Mouse (Mus musculus) hindbrain, embryonic 15.5 days (tissue): ENCODE measurements around the gene Tcf20. TPM values are rescaled to one million over a fixed set of nuclear protein-coding genes. Genes with fewer than 3 reads are reported as not detected.

Experiments used
- ATAC-seq: fragments of 200-750 bp; cut with Nextera tagmentation; 2 replicates; pipeline ENCODE4 v1.8.0; 2017; ENCODE audit warnings: low read depth, moderate number of reproducible peaks, moderate TSS enrichment; ENCODE audit not compliant: low FRiP score
- H3K27ac ChIP-seq: fragments of 300-500 bp; sonication (generic); replicated peaks from 2 replicates; pipeline ENCODE4 v1.5.1; 2015; ENCODE audit warnings: mild to moderate bottlenecking, inconsistent platforms
- H3K27me3 ChIP-seq: fragments of 300-500 bp; sonication (generic); 2 replicates; pipeline ENCODE4 v1.6.1; 2015; ENCODE audit warnings: control low read depth, inconsistent platforms
- H3K36me3 ChIP-seq: fragments of 300-500 bp; sonication (generic); 2 replicates; pipeline ENCODE4 v1.6.1; 2015; ENCODE audit warnings: control low read depth, inconsistent platforms
- H3K4me1 ChIP-seq: fragments of 300-500 bp; sonication (generic); replicated peaks from 2 replicates; pipeline ENCODE4 v1.6.1; 2015; ENCODE audit warnings: control low read depth, inconsistent platforms
- H3K4me2 ChIP-seq: fragments of 300-500 bp; sonication (generic); 2 replicates; pipeline ENCODE4 v1.6.1; 2015; ENCODE audit warnings: moderate library complexity, mild to moderate bottlenecking, inconsistent platforms
- H3K4me3 ChIP-seq: fragments of 300-500 bp; sonication (generic); 2 replicates; pipeline ENCODE4 v1.5.1; 2015; ENCODE audit warnings: mild to moderate bottlenecking, inconsistent platforms
- H3K9ac ChIP-seq: fragments of 300-500 bp; sonication (generic); 2 replicates; pipeline ENCODE4 v1.6.1; 2015; ENCODE audit warnings: inconsistent platforms
- H3K9me3 ChIP-seq: fragments of 300-500 bp; sonication (generic); 2 replicates; pipeline ENCODE4 v1.6.1; 2016; ENCODE audit warnings: control low read depth, inconsistent platforms
- WGBS: fragments of 180-500 bp; shearing (Covaris S2); methylation state at CpG from one replicate; pipeline ENCODE4 v1.1.7; 2015; 5-methylcytosine and 5-hydroxymethylcytosine counted together
- polyA plus RNA-seq: library from polyadenylated mRNA; unstranded; fragments of >200 nt; fragmentation: Nextera tagmentation; extraction: Ambion mirVana; gene quantifications from 2 replicates; pipeline ENCODE4 v1.2.1, GENCODE M21; 2015

Tcf20 gene
- polyA plus RNA-seq, 1 experiment from 2014 or later = 10.4 TPM

GRCm38 (mm10) chr15:82955286-82955685 is 32.4 kb downstream of the Tcf20 start:
- 84% methylated on average over 8 of the region's 8 CpGs for WGBS
- H3K27me3 ChIP-seq = peaks cover 16% of the 10 kb centered on the region; the same call in 1 of the 2 replicates

GRCm38 (mm10) chr15:82954034-82954433 is 33.6 kb downstream of the Tcf20 start:
- H3K4me1 ChIP-seq = peaks cover 81% of the 10 kb centered on the region
- H3K4me3 ChIP-seq = no peak overlapping the region
- H3K27me3 ChIP-seq = peaks cover 16% of the 10 kb centered on the region; the same call in 1 of the 2 replicates
- no peak for ATAC-seq
- 59% methylated on average over 5 of the region's 5 CpGs for WGBS
- no peaks in the 10 kb centered on the region for H3K9me3 ChIP-seq
- H3K36me3 ChIP-seq = no peaks in the 10 kb centered on the region
- H3K27ac ChIP-seq = no peak overlapping the region
- H3K4me2 ChIP-seq = no peak overlapping the region
- no peak overlapping the region for H3K9ac ChIP-seq

More at GRCm38 (mm10) chr15:82955286-82955685, 32.4 kb downstream of the Tcf20 start:
- Histone ChIP-seq H3K9ac (no peak overlapping the region), H3K9me3 (no peaks in the 10 kb centered on the region), H3K27ac (no peak overlapping the region), H3K36me3 (no peaks in the 10 kb centered on the region), H3K4me1 (peaks cover 91% of the 10 kb centered on the region), H3K4me3 (no peak overlapping the region), H3K4me2 (no peak overlapping the region)
- ATAC-seq = no peak

DNA sequence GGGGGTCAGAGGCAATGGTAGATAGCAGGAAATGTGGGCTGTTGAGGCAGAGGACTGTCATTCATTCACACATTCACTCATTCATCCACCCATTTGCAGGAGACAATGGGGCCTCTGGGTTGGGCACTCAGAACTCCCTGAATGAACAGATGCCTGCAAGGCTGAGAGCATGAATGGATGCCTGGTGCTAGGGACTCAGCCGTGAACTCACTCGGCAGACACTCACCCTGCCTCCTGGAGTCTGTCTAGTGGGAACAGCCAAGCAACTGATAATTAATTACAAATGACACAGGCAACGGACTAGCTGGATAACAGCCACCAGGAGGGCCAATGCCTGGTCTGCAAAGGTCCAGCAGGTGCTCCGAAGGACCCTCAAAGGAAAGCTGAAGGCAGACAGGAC is 34.6 kb downstream of the Tcf20 start:
- ATAC-seq = no peak
- 12% methylated on average over 4 of the region's 4 CpGs for WGBS
- no peaks in the 10 kb centered on the region for H3K9me3 ChIP-seq
- H3K9ac ChIP-seq = no peak overlapping the region
- H3K27me3 ChIP-seq = peaks cover 20% of the 10 kb centered on the region; the same call in 1 of the 2 replicates
- H3K36me3 ChIP-seq = no peaks in the 10 kb centered on the region
- H3K4me2 ChIP-seq = no peak overlapping the region
- no peak overlapping the region for H3K4me3 ChIP-seq
- peaks cover 77% of the 10 kb centered on the region for H3K4me1 ChIP-seq
- no peak overlapping the region for H3K27ac ChIP-seq

GRCm38 (mm10) chr15:82952292-82952705 is 35.4 kb downstream of the Tcf20 start:
- WGBS = 6% methylated on average over 20 of the region's 20 CpGs
- no peaks in the 10 kb centered on the region for H3K36me3 ChIP-seq
- peak overlapping the region; percentile 33; the same call in 1 of the 2 replicates for H3K4me2 ChIP-seq
- H3K27me3 ChIP-seq = peaks cover 20% of the 10 kb centered on the region; the same call in 1 of the 2 replicates
- no peaks in the 10 kb centered on the region for H3K9me3 ChIP-seq
- peak; percentile 46 for ATAC-seq
- no peak overlapping the region for H3K4me3 ChIP-seq
- peaks cover 73% of the 10 kb centered on the region for H3K4me1 ChIP-seq
- peak overlapping the region; percentile 26; the same call in 1 of the 2 replicates for H3K27ac ChIP-seq
- H3K9ac ChIP-seq = no peak overlapping the region

DNA sequence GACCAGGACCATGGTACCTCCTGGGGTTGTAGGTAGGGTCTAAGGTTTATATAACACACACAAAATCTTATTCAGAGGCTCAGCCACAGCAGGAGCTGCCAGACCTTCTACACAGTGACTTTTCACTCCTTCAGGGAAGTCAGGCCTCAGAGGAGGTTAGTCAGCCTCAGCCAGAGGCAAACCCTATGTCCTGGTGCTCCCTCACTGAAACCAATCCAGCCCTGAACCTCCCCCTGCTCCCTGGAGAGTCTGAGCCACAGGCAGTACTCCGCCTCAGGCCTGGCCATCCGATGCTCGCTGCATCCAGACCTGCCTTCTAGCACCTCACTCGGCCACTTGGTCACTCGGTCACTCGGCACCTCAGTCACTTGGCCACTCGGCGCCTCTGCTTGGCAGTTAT is 37.4 kb downstream of the Tcf20 start:
- no peak for ATAC-seq
- H3K36me3 ChIP-seq = no peaks in the 10 kb centered on the region
- peaks cover 73% of the 10 kb centered on the region for H3K4me1 ChIP-seq
- H3K4me2 ChIP-seq = no peak overlapping the region
- WGBS = 67% methylated on average over 8 of the region's 8 CpGs
- H3K4me3 ChIP-seq = no peak overlapping the region
- no peak overlapping the region for H3K9ac ChIP-seq
- no peaks in the 10 kb centered on the region for H3K9me3 ChIP-seq
- no peak overlapping the region for H3K27ac ChIP-seq
- peaks cover 19% of the 10 kb centered on the region; the same call in 1 of the 2 replicates for H3K27me3 ChIP-seq

- Histone ChIP-seq H3K9ac (no peak overlapping the region), H3K27me3 (0 out of 2 replicates have a peak, but pooled peaks cover 4% of the 10 kb centered on the region), H3K4me2 (no peak overlapping the region), H3K36me3 (no peaks in the 10 kb centered on the region), H3K9me3 (no peaks in the 10 kb centered on the region), H3K4me1 (peaks cover 66% of the 10 kb centered on the region), H3K4me3 (no peak overlapping the region), H3K27ac (no peak overlapping the region)
- no peak for ATAC-seq
- 68% methylated on average over 5 of the region's 5 CpGs for WGBS
Observed at GRCm38 (mm10) chr15:82947431-82947830, 40.2 kb downstream of the Tcf20 start.

- Histone ChIP-seq H3K4me1 (peaks cover 69% of the 10 kb centered on the region), H3K27ac (no peak overlapping the region), H3K4me3 (no peak overlapping the region), H3K4me2 (no peak overlapping the region), H3K36me3 (no peaks in the 10 kb centered on the region), H3K9me3 (no peaks in the 10 kb centered on the region), H3K9ac (no peak overlapping the region), H3K27me3 (0 out of 2 replicates have a peak, but pooled peaks cover 4% of the 10 kb centered on the region)
- no peak for ATAC-seq
- 69% methylated on average over 9 of the region's 9 CpGs for WGBS
Observed at GRCm38 (mm10) chr15:82944479-82945195, 43.0 kb downstream of the Tcf20 start.

GRCm38 (mm10) chr15:82941733-82942132 is 45.9 kb downstream of the Tcf20 start:
- Histone ChIP-seq H3K4me2 (peak overlapping the region; percentile 11; the same call in 1 of the 2 replicates), H3K27me3 (no peaks in the 10 kb centered on the region), H3K4me3 (no peak overlapping the region), H3K27ac (peak overlapping the region; percentile 64), H3K4me1 (peaks cover 78% of the 10 kb centered on the region), H3K9me3 (no peaks in the 10 kb centered on the region), H3K36me3 (no peaks in the 10 kb centered on the region), H3K9ac (no peak overlapping the region)
- WGBS = 31% methylated on average over 8 of the region's 8 CpGs
- ATAC-seq = peak; percentile 41; the same call in 1 of the 2 replicates

GRCm38 (mm10) chr15:82940494-82941214 is 47.0 kb downstream of the Tcf20 start:
- H3K9ac ChIP-seq = no peak overlapping the region
- H3K4me3 ChIP-seq = no peak overlapping the region
- no peak for ATAC-seq
- H3K9me3 ChIP-seq = no peaks in the 10 kb centered on the region
- no peaks in the 10 kb centered on the region for H3K27me3 ChIP-seq
- 33% methylated on average over 12 of the region's 12 CpGs for WGBS
- peak overlapping the region; percentile 64 for H3K27ac ChIP-seq
- H3K4me2 ChIP-seq = no peak overlapping the region
- peaks cover 79% of the 10 kb centered on the region for H3K4me1 ChIP-seq
- H3K36me3 ChIP-seq = no peaks in the 10 kb centered on the region

DNA sequence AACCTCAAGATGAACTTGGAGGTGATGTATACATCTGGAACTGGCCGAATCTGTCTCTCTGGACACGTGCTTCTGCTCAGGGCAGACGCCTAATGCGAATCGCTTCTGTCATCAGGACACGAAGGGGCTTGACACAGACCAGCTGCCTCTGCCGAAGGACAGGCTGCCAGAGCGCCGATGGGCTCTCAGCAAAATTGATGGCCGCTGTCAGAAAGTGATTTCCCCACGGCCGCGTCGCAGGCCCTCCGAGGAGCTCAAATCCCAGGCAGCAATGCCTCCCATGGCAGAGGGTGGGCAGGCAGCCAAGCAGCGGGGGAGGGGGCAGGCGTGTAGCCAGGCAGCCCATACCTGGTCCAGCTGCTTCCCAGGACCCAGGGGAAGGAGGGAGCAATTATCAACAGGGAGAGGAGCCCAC is 49.5 kb downstream of the Tcf20 start:
- Histone ChIP-seq H3K4me3 (no peak overlapping the region), H3K36me3 (no peaks in the 10 kb centered on the region), H3K9me3 (no peaks in the 10 kb centered on the region), H3K4me1 (peaks cover 90% of the 10 kb centered on the region), H3K9ac (no peak overlapping the region), H3K27ac (peak overlapping the region; percentile 58), H3K4me2 (peak overlapping the region; percentile 13), H3K27me3 (no peaks in the 10 kb centered on the region)
- 9% methylated on average over 17 of the region's 17 CpGs for WGBS
- 0 out of 2 replicates have a peak, but pooled peaks have one; percentile 24 for ATAC-seq

- 31% methylated on average over 5 of the region's 5 CpGs for WGBS
- no peak overlapping the region; the same call in 1 of the 2 replicates for H3K4me2 ChIP-seq
Observed at GRCm38 (mm10) chr15:82937428-82937992, 50.2 kb downstream of the Tcf20 start.

DNA sequence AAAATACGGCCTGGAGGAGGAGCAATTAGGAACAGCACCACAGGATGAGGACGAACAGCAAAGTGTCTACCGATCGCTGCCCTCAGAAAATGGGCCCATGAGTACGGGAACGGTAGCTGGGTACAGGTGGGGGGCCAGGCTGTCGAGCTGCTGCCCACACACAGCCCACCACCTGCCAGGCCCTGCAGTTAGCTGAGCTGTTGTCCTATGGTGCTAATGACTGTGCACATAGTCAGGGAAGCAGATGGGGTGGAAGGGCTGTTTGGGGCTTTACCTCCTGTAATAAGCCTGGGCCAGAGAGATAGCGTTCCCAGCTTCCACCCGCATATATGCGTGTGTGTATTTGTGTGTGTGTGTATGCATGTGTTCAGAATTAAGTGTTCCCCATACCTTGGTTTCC is 52.7 kb downstream of the Tcf20 start:
- Histone ChIP-seq H3K9ac (no peak overlapping the region), H3K9me3 (no peaks in the 10 kb centered on the region), H3K27me3 (no peaks in the 10 kb centered on the region), H3K4me2 (no peak overlapping the region), H3K27ac (no peak overlapping the region), H3K4me3 (no peak overlapping the region), H3K36me3 (no peaks in the 10 kb centered on the region), H3K4me1 (peaks cover 80% of the 10 kb centered on the region)
- no peak for ATAC-seq
- WGBS = 55% methylated on average over 10 of the region's 10 CpGs

More at GRCm38 (mm10) chr15:82937428-82937992, 50.2 kb downstream of the Tcf20 start:
- no peak overlapping the region for H3K4me3 ChIP-seq
- peak overlapping the region; percentile 58 for H3K27ac ChIP-seq
- no peaks in the 10 kb centered on the region for H3K36me3 ChIP-seq
- H3K9me3 ChIP-seq = no peaks in the 10 kb centered on the region
- H3K27me3 ChIP-seq = no peaks in the 10 kb centered on the region
- peaks cover 90% of the 10 kb centered on the region for H3K4me1 ChIP-seq
- no peak for ATAC-seq
- H3K9ac ChIP-seq = no peak overlapping the region
